Mouse (Mus musculus) heart, postnatal 0 days (tissue): ENCODE measurements around the gene Mus81.

ENCODE experiments used
- CTCF ChIP-seq: IDR thresholded peaks from 2 replicates; pipeline ENCODE4 v1.5.1; 2016; ENCODE audit warnings: antibody characterized with exemption, control low read depth, low read depth
- EP300 ChIP-seq: IDR thresholded peaks from 2 replicates; pipeline ENCODE4 v1.6.1; 2016; ENCODE audit warnings: antibody characterized with exemption, low read depth

DNA sequence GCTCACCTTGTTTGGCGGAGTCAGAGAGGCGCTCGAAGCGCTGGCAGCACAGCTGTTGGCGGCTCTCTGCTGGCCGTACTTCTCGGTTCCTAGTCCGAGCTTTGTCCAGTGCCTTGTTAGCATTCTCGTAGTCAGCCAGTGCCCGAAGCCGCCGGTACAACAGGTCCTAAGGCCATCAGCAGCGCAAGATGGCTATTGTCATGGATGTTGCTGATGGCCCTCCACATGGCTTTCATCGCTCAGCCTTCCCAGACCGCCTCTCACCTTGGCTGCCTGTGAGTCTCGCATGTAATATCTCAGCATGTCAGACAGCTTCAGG lies 7.8 kb upstream of the Mus81 start:
- no peak for TF ChIP-seq CTCF
- TF ChIP-seq EP300: no peak
